Mouse (Mus musculus) NIH3T3 (cell line): Measurements from ENCODE around the gene Gm8126.
"Not testable (repeated sequence)": the region's sequence is repeated elsewhere in the genome, so short reads cannot be mapped to it uniquely, and the experiment has no call there.

Source experiments
- DNase-seq: peaks from one replicate; pipeline ENCODE4 v3.0.0-alpha.2; 2012; ENCODE audit warnings: low read depth

Gene Gm8126

GRCm38 (mm10) chr14:43258349-43258748 is at the start of gene Gm8126:
Gene Gm8126 (plus strand): TSS chr14:43258649.
- not testable (repeated sequence) for DNase-seq

DNA sequence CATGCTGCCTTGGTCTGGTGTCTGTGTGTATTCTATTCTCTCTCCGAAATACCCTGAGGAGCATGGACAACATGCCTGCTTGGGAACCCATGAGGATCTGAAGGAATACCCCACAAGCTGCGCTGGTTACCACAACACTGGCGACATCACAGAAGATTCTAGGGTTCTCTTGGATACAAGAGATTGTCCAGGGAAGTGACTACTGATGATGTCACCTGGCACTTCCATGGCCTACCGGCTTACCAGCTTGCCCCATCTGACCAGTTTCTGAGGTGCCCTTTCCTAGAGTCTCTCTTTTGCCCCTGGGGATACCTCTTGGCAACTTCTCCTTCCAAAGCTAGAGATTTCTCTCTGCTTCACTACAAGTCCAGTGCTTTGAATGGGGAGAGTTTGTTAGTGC is 23.2 kb upstream of the Gm8126 start, which contains the start of gene Gm8122:
Gm8122 (minus strand) TSS at position 101 of the 400 bp plus-strand sequence.
- DNase-seq, result not testable (repeated sequence)

GRCm38 (mm10) chr14:43237769-43238168 is 20.7 kb upstream of the Gm8126 start:
- not testable (repeated sequence) for DNase-seq

DNA sequence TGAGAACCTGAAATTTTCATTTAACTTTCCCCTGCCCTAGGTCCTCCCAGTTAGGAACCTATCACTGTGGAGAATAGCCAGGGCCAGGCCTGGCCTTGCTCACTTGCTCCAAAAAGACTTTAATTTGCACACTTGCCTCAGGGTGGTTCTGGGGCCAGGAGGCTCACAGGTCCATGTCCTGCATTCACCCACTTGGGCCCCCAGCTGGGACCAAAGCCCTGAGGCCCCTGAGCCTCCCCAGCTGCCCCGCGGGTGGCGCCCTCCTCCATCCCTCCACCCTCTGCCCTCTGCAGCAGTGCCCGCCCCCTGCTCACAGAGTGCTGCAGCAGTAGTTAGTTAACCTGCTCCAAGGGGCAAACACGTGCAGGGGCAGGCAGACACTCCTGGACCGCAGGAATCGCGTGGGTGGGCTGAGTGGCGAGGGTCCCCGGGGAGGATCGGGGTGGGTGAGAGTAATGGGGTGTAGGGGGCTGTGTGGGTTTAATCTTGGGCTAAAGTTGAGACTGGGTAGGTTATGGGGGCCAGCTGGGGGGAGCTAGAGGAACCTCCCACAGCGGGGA is 8.8 kb upstream of the Gm8126 start:
- DNase-seq, result not testable (repeated sequence)

DNA sequence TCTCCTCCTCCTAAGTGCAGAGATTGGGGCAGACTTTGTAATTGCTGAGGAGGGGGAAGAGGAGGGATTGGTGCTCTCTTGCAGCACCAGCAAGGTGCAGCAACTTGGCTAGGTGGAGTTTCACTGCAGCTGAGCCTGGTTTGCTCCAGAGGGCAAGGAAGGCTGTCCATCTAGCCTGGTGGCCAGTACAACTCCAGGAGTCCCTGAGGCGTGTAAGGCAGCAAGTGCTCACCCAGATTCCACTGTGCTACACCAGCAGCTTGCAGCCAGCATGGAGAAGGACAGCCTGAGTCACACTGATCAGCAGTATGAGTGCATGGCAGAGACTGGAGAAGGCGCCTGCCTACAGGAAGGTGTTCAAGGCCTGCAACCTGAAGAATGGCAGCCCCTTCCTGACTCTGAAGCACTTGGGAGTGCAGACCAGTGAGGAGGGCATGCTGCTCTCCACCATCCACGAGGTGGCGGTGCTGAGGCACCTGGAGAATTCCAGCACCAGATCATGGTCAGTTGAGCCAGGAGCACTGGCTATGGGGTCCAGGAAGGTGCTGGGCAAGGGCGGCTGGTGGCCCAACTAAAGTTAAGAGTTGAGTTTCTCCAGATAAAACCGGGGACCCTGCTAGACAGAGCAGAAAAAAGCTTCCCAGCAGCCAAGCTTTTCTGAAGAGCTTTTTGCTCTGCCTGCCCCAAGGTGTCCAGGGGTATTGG is 7.7 kb upstream of the Gm8126 start:
- DNase-seq, result not testable (repeated sequence)

GRCm38 (mm10) chr14:43256511-43256910 is 1.9 kb upstream of the Gm8126 start:
- DNase-seq, result not testable (repeated sequence)

- DNase-seq, result not testable (repeated sequence)
These were observed 5.0 kb downstream of the Gm8126 start for GRCm38 (mm10) chr14:43263421-43263820.

DNA sequence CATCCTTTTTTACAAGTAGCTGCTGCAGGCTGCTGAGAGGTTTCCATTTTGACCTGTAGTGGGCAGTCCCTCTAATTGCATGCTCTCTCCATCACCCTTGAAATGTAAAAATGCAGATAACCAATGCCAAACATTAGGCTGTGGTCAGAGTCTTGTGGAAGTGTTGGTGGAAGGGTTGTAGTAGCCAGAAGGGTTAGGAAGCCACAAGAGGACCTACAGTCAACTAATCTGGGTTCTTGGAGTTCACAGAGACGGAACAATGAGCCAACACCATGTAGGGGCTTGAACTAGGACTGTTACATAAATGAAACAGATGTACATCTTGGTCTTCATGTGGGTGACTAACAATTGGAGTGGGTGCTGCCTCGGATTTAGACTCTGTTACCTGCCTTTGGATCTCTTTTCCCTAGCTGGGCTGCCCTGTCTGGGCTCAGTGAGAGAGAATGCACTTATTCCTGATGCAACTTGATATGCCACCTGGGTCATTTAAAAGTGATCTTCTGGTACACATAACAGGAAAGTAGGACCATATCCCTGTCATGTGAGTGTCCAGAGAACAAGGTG is 10.2 kb downstream of the Gm8126 start:
- not testable (repeated sequence) for DNase-seq

- DNase-seq, result not testable (repeated sequence)
These were observed 10.8 kb downstream of the Gm8126 start for GRCm38 (mm10) chr14:43269211-43269610.

DNA sequence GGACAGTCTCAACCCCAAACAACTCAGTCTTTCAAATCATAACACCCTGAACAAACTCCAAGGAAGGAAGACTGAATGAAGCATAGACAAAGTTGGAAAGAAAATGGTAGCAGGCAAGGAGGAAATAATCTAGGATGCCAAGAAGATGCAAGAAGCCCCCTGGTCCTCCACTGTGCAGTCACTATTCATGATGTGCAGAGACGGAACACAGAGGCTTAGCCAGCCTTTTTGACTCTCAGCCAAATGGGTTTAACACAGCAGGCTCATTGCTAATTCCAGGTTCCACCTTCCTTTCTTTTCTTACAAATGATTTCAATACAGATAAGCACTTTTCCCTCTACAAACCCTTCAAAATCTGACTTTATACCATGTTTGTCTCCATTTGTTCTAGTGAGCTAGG is 14.7 kb downstream of the Gm8126 start:
- not testable (repeated sequence) for DNase-seq

GRCm38 (mm10) chr14:43274986-43275511 is 16.6 kb downstream of the Gm8126 start, which contains the start of gene Gm9732:
Gene Gm9732 (plus strand): TSS chr14:43275036.
- not testable (repeated sequence) for DNase-seq

DNA sequence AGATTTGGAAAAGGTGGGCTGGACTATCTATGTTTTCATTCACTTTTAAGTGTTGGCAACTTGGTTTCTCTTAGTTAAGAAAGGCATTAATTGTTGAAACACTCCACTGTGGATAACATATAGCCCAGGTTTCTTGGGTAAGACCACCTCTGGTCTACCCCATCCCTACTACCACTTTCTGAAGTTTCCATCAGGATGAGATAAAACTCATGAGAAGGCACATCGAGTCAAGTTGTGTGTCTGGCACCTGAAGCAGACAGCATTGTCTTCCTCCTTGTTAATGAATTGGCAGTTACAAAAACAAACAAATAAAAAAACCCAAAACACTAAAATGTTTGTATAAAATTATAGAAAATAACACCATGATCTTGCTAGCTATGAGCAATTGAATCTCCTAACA is 17.3 kb downstream of the Gm8126 start:
- not testable (repeated sequence) for DNase-seq

- DNase-seq, result not testable (repeated sequence)
These were observed 19.0 kb downstream of the Gm8126 start for GRCm38 (mm10) chr14:43277468-43277867.

DNA sequence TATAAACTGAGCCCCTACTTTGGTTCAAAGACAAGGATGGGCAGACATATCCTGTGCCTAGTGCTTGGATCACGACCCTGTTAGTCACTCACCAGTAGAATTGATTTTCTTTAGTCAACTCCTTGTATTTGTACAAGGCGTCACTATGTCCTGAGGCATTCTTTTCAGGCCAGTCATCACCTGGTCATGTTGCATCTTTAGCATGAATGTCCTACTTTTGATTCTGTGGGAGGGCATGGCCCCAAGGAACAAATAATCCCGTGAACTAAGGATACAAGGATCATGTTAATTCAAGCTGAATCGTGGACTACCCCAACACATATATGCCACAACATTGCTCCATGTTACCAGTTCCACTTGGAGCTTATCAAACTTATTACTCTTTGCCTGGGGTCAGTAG is 19.7 kb downstream of the Gm8126 start:
- not testable (repeated sequence) for DNase-seq

- not testable (repeated sequence) for DNase-seq
These were observed 20.2 kb downstream of the Gm8126 start for GRCm38 (mm10) chr14:43278681-43279080.

DNA sequence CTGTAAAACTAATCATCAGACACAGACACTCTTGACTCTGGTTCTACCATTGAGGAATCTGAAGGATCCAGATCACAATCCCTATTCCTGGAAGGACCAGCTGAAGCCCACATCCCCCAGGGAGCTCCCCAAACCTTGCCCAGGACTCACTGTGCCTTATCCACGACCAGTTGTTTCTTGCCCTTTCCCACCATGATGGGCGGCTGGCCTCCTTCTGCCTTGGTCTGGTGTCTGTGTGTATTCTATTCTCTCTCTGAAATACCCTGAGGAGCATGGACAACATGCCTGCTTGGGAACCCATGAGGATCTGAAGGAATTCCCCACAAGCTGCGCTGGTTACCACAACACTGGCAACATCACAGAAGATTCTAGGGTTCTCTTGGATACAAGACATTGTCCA is 35.1 kb downstream of the Gm8126 start, which contains the start of gene Gm8127:
Gm8127 (minus strand) TSS at position 330 of the 400 bp plus-strand sequence.
- DNase-seq, result not testable (repeated sequence)
